Mouse (Mus musculus): ENCODE data around the gene Tdrkh.

DNA sequence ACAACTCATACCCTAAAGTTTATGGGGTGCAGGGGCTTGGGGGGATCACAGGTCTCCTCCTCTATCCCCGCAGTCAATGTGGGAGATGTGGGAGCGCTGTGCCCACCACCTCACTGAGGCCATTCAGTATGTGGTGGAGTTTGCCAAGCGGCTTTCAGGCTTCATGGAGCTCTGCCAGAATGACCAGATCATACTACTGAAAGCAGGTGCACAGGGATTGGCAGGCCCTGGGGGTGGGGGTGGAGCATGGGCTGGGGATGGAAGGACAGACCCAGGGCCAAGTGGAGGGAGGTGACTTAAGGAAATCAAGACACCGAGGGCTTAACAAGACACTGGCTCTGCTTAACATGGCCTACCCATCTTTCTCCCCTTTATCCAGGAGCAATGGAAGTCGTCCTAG, 22.1 kb upstream of the Tdrkh start:
- TF ChIP-seq E2F4 (IDR thresholded peaks at IDR 0.05; ENCODE audit: insufficient replicate concordance, low read depth, low read length) = no peak
- no peak for TF ChIP-seq SMC3 (IDR thresholded peaks at IDR 0.05; ENCODE audit: low read depth, low read length)
- TF ChIP-seq ZMIZ1 (IDR thresholded peaks at IDR 0.05; ENCODE audit: low read depth, low read length) = no peak
- no peak for TF ChIP-seq NRF1 (IDR thresholded peaks at IDR 0.05; ENCODE audit: low read depth, low read length)
